Mouse (Mus musculus) forebrain, embryonic 14.5 days (tissue): ENCODE data around the gene Mycbp. TPM values are rescaled to one million over a fixed set of nuclear protein-coding genes. Genes with fewer than 3 reads are reported as not detected.

Experiments used
- ATAC-seq: fragments of 200-750 bp; cut with Nextera tagmentation; 2 replicates; pipeline ENCODE4 v1.8.0; 2017; ENCODE audit warnings: mild to moderate bottlenecking, moderate library complexity
- DNase-seq: peaks from one replicate; pipeline ENCODE4 v3.0.0-alpha.2; 2015; ENCODE audit warnings: low spot score
- H3K27ac ChIP-seq: fragments of 300-500 bp; sonication (generic); 2 replicates; pipeline ENCODE4 v1.5.1; 2014; ENCODE audit warnings: low read depth, mild to moderate bottlenecking, control low read depth, low read length, moderate library complexity
- H3K27me3 ChIP-seq: fragments of 300-500 bp; sonication (generic); replicated peaks from 2 replicates; pipeline ENCODE4 v1.6.1; 2014; ENCODE audit warnings: low read length, control low read depth, mixed read lengths; ENCODE audit not compliant: control insufficient read depth, insufficient read depth
- H3K36me3 ChIP-seq: fragments of 300-500 bp; sonication (generic); 2 replicates; pipeline ENCODE4 v1.6.1; 2014; ENCODE audit warnings: low read length, control low read depth; ENCODE audit not compliant: control insufficient read depth, insufficient read depth
- H3K4me1 ChIP-seq: fragments of 300-500 bp; sonication (generic); 2 replicates; pipeline ENCODE4 v1.6.1; 2014; ENCODE audit warnings: antibody characterized with exemption, low read length, control low read depth; ENCODE audit not compliant: control insufficient read depth, insufficient read depth
- H3K4me2 ChIP-seq: fragments of 300-500 bp; sonication (generic); 2 replicates; pipeline ENCODE4 v1.6.1; 2014; ENCODE audit warnings: mild to moderate bottlenecking, control low read depth, low read length
- H3K4me3 ChIP-seq: fragments of 300-500 bp; sonication (generic); 2 replicates; pipeline ENCODE4 v1.5.1; 2014; ENCODE audit warnings: low read depth, low read length, control low read depth
- H3K9ac ChIP-seq: fragments of 300-500 bp; sonication (generic); 2 replicates; pipeline ENCODE4 v1.6.1; 2014; ENCODE audit warnings: mild to moderate bottlenecking, low read length, control low read depth, moderate library complexity
- H3K9me3 ChIP-seq: fragments of 300-500 bp; sonication (generic); replicated peaks from 2 replicates; pipeline ENCODE4 v1.6.1; 2016; ENCODE audit warnings: low read length, control low read depth, mixed read lengths; ENCODE audit not compliant: control insufficient read depth
- WGBS: fragments of 180-500 bp; shearing (Covaris S2); extraction: QIAGEN DNeasy Blood & Tissue Kit; methylation state at CpG from one replicate; pipeline ENCODE4 v1.1.7; 2014; 5-methylcytosine and 5-hydroxymethylcytosine counted together
- polyA plus RNA-seq: library from polyadenylated mRNA; unstranded; fragments of >200 nt; fragmentation: Nextera tagmentation; extraction: Ambion mirVana; gene quantifications from 2 replicates; pipeline ENCODE4 v1.2.1, GENCODE M21; 2014

Mycbp gene
- polyA plus RNA-seq, 1 experiment from 2014 or later, result 42.8 TPM

GRCm38 (mm10) chr4:123903432-123903831 lies 1.2 kb upstream of the Mycbp start:
- Histone ChIP-seq H3K9me3 (no peaks in the 10 kb centered on the region), H3K27ac (no peak overlapping the region), H3K4me2 (no peak overlapping the region), H3K4me3 (no peak overlapping the region), H3K4me1 (peaks cover 8% of the 10 kb centered on the region), H3K9ac (no peak overlapping the region), H3K27me3 (no peaks in the 10 kb centered on the region), H3K36me3 (no peaks in the 10 kb centered on the region)
- DNase-seq (no peak), ATAC-seq (no peak)
- WGBS, result 70% methylated on average over 3 of the region's 3 CpGs

- DNase-seq, result no peak
- under 1% methylated on average over 44 of the region's 53 CpGs for WGBS
- peaks cover 14% of the 10 kb centered on the region; the same call in 1 of the 2 replicates for H3K36me3 ChIP-seq
- ATAC-seq, result no peak
- H3K4me2 ChIP-seq, result peak overlapping the region; percentile 65
- peak overlapping the region; percentile 84 for H3K4me3 ChIP-seq
- H3K27me3 ChIP-seq, result no peaks in the 10 kb centered on the region
- H3K4me1 ChIP-seq, result peaks cover 8% of the 10 kb centered on the region
- H3K9me3 ChIP-seq, result no peaks in the 10 kb centered on the region
- H3K27ac ChIP-seq, result peak overlapping the region; percentile 58; the same call in 1 of the 2 replicates
- H3K9ac ChIP-seq, result peak overlapping the region; percentile 78
Observed at GRCm38 (mm10) chr4:123905126-123905668, 565 bp downstream of the Mycbp start.

DNA sequence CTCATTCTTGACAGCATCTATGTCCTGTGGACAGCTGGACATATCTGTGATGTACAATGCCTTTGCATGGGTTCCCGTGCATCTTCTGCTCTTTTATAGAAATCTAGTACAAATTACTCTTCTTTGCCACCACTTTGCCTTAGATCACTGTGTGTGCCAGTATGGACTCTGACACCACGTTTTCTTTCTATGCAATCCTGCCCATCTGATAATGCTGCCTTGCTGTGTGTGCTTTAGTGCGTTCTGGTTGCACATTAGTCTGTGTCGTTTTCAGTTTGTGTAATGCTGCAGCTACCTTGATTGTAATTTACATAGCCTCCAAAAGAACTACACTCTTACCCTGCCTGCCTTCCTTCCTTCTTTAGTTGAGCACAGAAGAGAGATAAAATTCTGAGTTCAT lies 6.9 kb downstream of the Mycbp start:
- 88% methylated on average over 4 of the region's 4 CpGs for WGBS
- H3K9ac ChIP-seq, result no peak overlapping the region

GRCm38 (mm10) chr4:123912431-123912830 lies 7.8 kb downstream of the Mycbp start:
- no peak overlapping the region for H3K9ac ChIP-seq
- DNase-seq (no peak), ATAC-seq (no peak)
- H3K27me3 ChIP-seq, result no peaks in the 10 kb centered on the region
- H3K4me3 ChIP-seq, result no peak overlapping the region
- H3K4me2 ChIP-seq, result no peak overlapping the region
- H3K27ac ChIP-seq, result no peak overlapping the region
- peaks cover 32% of the 10 kb centered on the region for H3K36me3 ChIP-seq
- H3K4me1 ChIP-seq, result peaks cover 8% of the 10 kb centered on the region
- WGBS, result 88% methylated on average over 2 of the region's 2 CpGs
- no peaks in the 10 kb centered on the region for H3K9me3 ChIP-seq

More for the DNA sequence above, 6.9 kb downstream of the Mycbp start:
- Histone ChIP-seq H3K4me2 (no peak overlapping the region), H3K4me3 (no peak overlapping the region), H3K36me3 (peaks cover 32% of the 10 kb centered on the region), H3K27me3 (no peaks in the 10 kb centered on the region), H3K9me3 (no peaks in the 10 kb centered on the region), H3K27ac (no peak overlapping the region), H3K4me1 (peaks cover 8% of the 10 kb centered on the region)
- ATAC-seq (no peak), DNase-seq (no peak)

DNA sequence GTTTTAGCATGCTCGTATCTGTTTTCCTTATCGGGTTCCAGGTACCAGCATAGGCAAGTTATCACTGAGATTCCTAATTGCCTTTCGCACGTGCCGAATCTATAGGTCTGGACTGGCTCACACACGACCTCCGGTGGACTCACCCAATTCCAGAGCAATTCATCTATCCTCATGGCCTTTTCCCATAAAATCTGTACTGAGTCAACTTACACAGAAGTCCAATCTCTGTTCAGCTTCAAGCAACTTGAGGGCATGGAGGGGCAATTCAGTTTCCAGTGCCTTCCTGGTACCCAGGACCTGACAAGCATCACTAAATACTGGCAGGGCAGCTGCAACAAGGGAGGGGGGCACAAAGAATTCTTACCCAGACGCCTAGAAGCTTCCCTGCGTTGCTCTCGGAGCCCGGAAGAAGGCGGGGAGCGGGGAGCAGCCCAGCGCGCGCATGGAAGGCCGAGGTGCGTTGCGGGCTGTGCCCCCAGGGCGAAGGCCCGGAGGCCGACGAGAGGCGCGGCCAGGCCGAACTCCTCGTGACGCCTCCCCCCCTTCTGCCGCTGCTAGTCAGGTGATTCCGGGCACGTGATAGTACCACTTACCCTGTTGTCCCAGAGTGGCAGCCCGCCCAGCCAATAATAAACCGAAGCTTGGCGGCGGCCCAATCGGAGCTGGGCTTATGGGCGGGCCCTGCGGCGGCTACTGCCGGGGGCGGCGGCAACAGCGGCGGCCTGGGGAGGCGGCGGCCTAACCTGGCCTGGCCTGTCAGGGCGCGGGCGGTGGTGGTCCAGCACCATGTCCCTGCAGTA lies 12.3 kb downstream of the Mycbp start, which contains the start of gene Rragc:
Rragc (plus strand) TSS at position 699 of the 800 bp plus-strand sequence.
- Histone ChIP-seq H3K9me3 (no peaks in the 10 kb centered on the region), H3K4me3 (peak within 1 kb of the TSS; percentile 97), H3K4me2 (peak within 1 kb of the TSS; percentile 87), H3K4me1 (peaks cover 17% of the 10 kb centered on the region), H3K9ac (peak within 1 kb of the TSS; percentile 95), H3K27me3 (no peaks in the 10 kb centered on the region), H3K36me3 (peaks cover 24% of the 10 kb centered on the region), H3K27ac (peak within 1 kb of the TSS; percentile 78)
- ATAC-seq (peak; percentile 100), DNase-seq (peak; percentile 100)
- WGBS, result 2% methylated on average over 42 of the region's 49 CpGs

DNA sequence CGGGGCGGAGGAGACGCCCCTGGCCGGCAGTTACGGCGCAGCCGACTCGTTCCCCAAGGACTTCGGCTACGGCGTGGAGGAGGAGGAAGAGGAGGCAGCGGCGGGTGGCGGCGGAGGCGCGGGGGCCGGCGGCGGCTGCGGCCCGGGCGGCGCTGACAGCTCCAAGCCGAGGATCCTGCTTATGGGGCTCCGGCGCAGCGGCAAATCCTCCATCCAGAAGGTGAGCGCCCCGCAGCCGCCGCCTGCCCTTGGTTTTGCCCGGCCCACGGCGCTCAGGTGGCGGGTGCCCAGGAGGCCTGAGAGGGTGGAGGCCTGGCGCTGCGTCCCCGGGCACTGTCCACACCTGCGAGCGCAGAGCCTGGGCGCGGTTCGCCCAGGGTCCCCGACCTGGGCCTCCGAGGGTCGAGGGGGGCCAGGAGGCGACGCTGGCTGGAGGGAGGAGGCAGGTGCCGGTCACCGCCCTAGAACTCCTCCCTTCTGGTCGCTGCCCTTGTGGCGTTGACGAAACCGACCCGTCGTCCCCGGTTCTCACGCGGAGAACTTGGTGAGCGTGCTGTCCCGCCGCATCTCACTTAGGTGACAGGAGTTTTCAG lies 13.0 kb downstream of the Mycbp start, which contains the start of gene 4930535I16Rik:
4930535I16Rik (minus strand) TSS at position 475 of the 593 bp plus-strand sequence.
- H3K4me1 ChIP-seq, result peaks cover 17% of the 10 kb centered on the region
- peak within 1 kb of the TSS; percentile 78 for H3K27ac ChIP-seq
- peak; percentile 17 for DNase-seq
- under 1% methylated on average over 55 of the region's 63 CpGs for WGBS
- peak within 1 kb of the TSS; percentile 97 for H3K4me3 ChIP-seq
- H3K4me2 ChIP-seq, result peak within 1 kb of the TSS; percentile 87
- H3K9me3 ChIP-seq, result no peaks in the 10 kb centered on the region
- H3K27me3 ChIP-seq, result no peaks in the 10 kb centered on the region
- peak within 1 kb of the TSS; percentile 95 for H3K9ac ChIP-seq
- ATAC-seq, result peak; percentile 36; the same call in 1 of the 2 replicates
- H3K36me3 ChIP-seq, result peaks cover 26% of the 10 kb centered on the region

GRCm38 (mm10) chr4:123918851-123919250 lies 14.2 kb downstream of the Mycbp start:
- Histone ChIP-seq H3K9me3 (no peaks in the 10 kb centered on the region), H3K4me1 (peaks cover 17% of the 10 kb centered on the region), H3K4me2 (peak overlapping the region; percentile 87), H3K9ac (peak overlapping the region; percentile 95), H3K27ac (no peak overlapping the region), H3K4me3 (peak overlapping the region; percentile 97), H3K27me3 (no peaks in the 10 kb centered on the region), H3K36me3 (peaks cover 32% of the 10 kb centered on the region)
- DNase-seq (no peak), ATAC-seq (no peak)
- WGBS, result 52% methylated on average over 2 of the region's 2 CpGs

DNA sequence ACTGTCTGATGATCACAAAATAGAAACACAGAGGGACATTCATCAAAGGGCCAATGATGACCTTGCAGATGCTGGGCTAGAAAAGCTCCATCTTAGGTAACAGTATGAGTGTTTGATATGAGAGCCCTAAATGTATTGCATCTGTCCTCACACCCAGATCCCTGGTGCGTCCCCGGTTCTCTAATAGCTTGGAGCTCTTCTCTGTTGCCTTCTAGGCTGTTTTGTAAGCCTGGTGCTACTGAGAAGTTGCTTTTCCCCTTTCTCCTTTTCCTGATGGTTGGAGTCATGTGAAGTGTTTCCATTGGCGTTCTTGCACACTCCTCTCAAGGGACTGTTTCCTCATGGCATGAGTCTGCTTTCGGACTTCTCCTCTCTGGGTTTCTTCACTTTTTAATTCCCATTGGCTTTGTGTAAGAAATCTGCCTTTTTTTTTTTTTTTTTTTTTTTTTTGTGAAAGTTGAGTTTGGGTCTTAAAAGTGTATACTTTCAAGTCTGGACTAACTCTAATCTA lies 16.5 kb downstream of the Mycbp start:
- Histone ChIP-seq H3K4me3 (no peak overlapping the region), H3K27me3 (no peaks in the 10 kb centered on the region), H3K9ac (no peak overlapping the region), H3K4me2 (no peak overlapping the region), H3K4me1 (peaks cover 13% of the 10 kb centered on the region), H3K27ac (no peak overlapping the region), H3K9me3 (no peaks in the 10 kb centered on the region), H3K36me3 (peaks cover 53% of the 10 kb centered on the region)
- WGBS, result 93% methylated on average over 4 of the region's 4 CpGs
- ATAC-seq (no peak), DNase-seq (no peak)
